Mouse (Mus musculus) lung, postnatal 0 days (tissue): ENCODE data around the gene Ppp1r9a. TPM values are rescaled to one million over a fixed set of nuclear protein-coding genes. Genes with fewer than 3 reads are reported as not detected.

Source experiments
- ATAC-seq: fragments of 200-750 bp; cut with Nextera tagmentation; 2 replicates; pipeline ENCODE4 v1.8.0; 2017; ENCODE audit warnings: moderate library complexity
- DNase-seq: peaks from one replicate; pipeline ENCODE4 v3.0.0-alpha.2; 2016; ENCODE audit warnings: low spot score
- H3K27ac ChIP-seq: fragments of 300-500 bp; sonication (generic); 2 replicates; pipeline ENCODE4 v1.5.1; 2014; ENCODE audit warnings: antibody characterized with exemption, mild to moderate bottlenecking, low read length, mixed read lengths
- H3K27me3 ChIP-seq: fragments of 300-500 bp; sonication (generic); replicated peaks from 2 replicates; pipeline ENCODE4 v1.6.1; 2014; ENCODE audit warnings: low read length, mixed read lengths; ENCODE audit not compliant: insufficient read depth
- H3K36me3 ChIP-seq: fragments of 300-500 bp; sonication (generic); 2 replicates; pipeline ENCODE4 v1.6.1; 2014; ENCODE audit warnings: low read length, mixed read lengths; ENCODE audit not compliant: insufficient read depth
- H3K4me1 ChIP-seq: fragments of 300-500 bp; sonication (generic); 2 replicates; pipeline ENCODE4 v1.6.1; 2014; ENCODE audit warnings: antibody characterized with exemption, low read depth, low read length, mixed read lengths; ENCODE audit not compliant: insufficient read depth
- H3K4me2 ChIP-seq: fragments of 300-500 bp; sonication (generic); replicated peaks from 2 replicates; pipeline ENCODE4 v1.6.1; 2014; ENCODE audit warnings: low read depth, mild to moderate bottlenecking, low read length, moderate library complexity, mixed read lengths
- H3K4me3 ChIP-seq: fragments of 300-500 bp; sonication (generic); 2 replicates; pipeline ENCODE4 v1.5.1; 2014; ENCODE audit warnings: low read depth, low read length
- H3K9ac ChIP-seq: fragments of 300-500 bp; sonication (generic); replicated peaks from 2 replicates; pipeline ENCODE4 v1.6.1; 2014; ENCODE audit warnings: low read depth, mild to moderate bottlenecking
- H3K9me3 ChIP-seq: fragments of 300-500 bp; sonication (generic); 2 replicates; pipeline ENCODE4 v1.6.1; 2016; ENCODE audit warnings: low read length, mixed read lengths
- CTCF ChIP-seq: IDR thresholded peaks from 2 replicates; pipeline ENCODE4 v1.5.1; 2016; ENCODE audit warnings: antibody characterized with exemption, mild to moderate bottlenecking
- EP300 ChIP-seq: IDR thresholded peaks from 2 replicates; pipeline ENCODE4 v1.6.1; 2016; ENCODE audit warnings: antibody characterized with exemption, mild to moderate bottlenecking, control low read depth
- WGBS: fragments of 180-500 bp; shearing (Covaris S2); extraction: QIAGEN DNeasy Blood & Tissue Kit; methylation state at CpG from one replicate; pipeline ENCODE4 v1.1.7; 2014; 5-methylcytosine and 5-hydroxymethylcytosine counted together
- polyA plus RNA-seq: library from polyadenylated mRNA; unstranded; fragments of >200 nt; fragmentation: Nextera tagmentation; extraction: Ambion mirVana; gene quantifications from 2 replicates; pipeline ENCODE4 v1.2.1, GENCODE M21; 2015

Ppp1r9a gene
- polyA plus RNA-seq, 1 experiment from 2014 or later, result 11.2 TPM

GRCm38 (mm10) chr6:5015173-5015572 is 112.5 kb downstream of the Ppp1r9a start:
- H3K9ac ChIP-seq, result no peak overlapping the region
- DNase-seq (no peak), ATAC-seq (no peak)
- no peaks in the 10 kb centered on the region for H3K27me3 ChIP-seq
- no peaks in the 10 kb centered on the region for H3K9me3 ChIP-seq
- no peak overlapping the region for H3K27ac ChIP-seq
- H3K4me1 ChIP-seq, result no peaks in the 10 kb centered on the region
- H3K4me3 ChIP-seq, result no peak overlapping the region
- H3K36me3 ChIP-seq, result no peaks in the 10 kb centered on the region
- no peak overlapping the region for H3K4me2 ChIP-seq
- WGBS, result 60% methylated on average over 2 of the region's 2 CpGs
- TF ChIP-seq CTCF (no peak), EP300 (no peak)

GRCm38 (mm10) chr6:5017945-5018511 is 115.3 kb downstream of the Ppp1r9a start:
- H3K9me3 ChIP-seq, result no peaks in the 10 kb centered on the region
- TF ChIP-seq EP300, result no peak
- TF ChIP-seq CTCF, result no peak
- ATAC-seq (no peak), DNase-seq (no peak)
- WGBS, result 68% methylated on average over 6 of the region's 6 CpGs
- H3K27ac ChIP-seq, result no peak overlapping the region
- no peaks in the 10 kb centered on the region for H3K4me1 ChIP-seq
- no peak overlapping the region for H3K9ac ChIP-seq
- H3K4me3 ChIP-seq, result no peak overlapping the region
- no peak overlapping the region for H3K4me2 ChIP-seq
- H3K27me3 ChIP-seq, result no peaks in the 10 kb centered on the region
- H3K36me3 ChIP-seq, result no peaks in the 10 kb centered on the region

GRCm38 (mm10) chr6:5019208-5019607 is 116.5 kb downstream of the Ppp1r9a start:
- Histone ChIP-seq H3K36me3 (no peaks in the 10 kb centered on the region), H3K27ac (no peak overlapping the region), H3K4me3 (no peak overlapping the region), H3K9me3 (no peaks in the 10 kb centered on the region), H3K4me1 (no peaks in the 10 kb centered on the region), H3K9ac (no peak overlapping the region), H3K4me2 (no peak overlapping the region), H3K27me3 (no peaks in the 10 kb centered on the region)
- WGBS, result 64% methylated on average over 5 of the region's 5 CpGs
- no peak for TF ChIP-seq CTCF
- no peak for TF ChIP-seq EP300
- no peak for ATAC-seq
- no peak for DNase-seq

- no peaks in the 10 kb centered on the region for H3K4me1 ChIP-seq
- 73% methylated on average over 2 of the region's 2 CpGs for WGBS
- no peaks in the 10 kb centered on the region for H3K9me3 ChIP-seq
- no peak for ATAC-seq
- no peaks in the 10 kb centered on the region for H3K36me3 ChIP-seq
- H3K27me3 ChIP-seq, result no peaks in the 10 kb centered on the region
- H3K27ac ChIP-seq, result no peak overlapping the region
- no peak overlapping the region for H3K4me3 ChIP-seq
- no peak for DNase-seq
- no peak overlapping the region for H3K9ac ChIP-seq
- no peak overlapping the region for H3K4me2 ChIP-seq
- no peak for TF ChIP-seq CTCF
- no peak for TF ChIP-seq EP300
Observed at GRCm38 (mm10) chr6:5019969-5020368, 117.3 kb downstream of the Ppp1r9a start.

- no peak overlapping the region for H3K9ac ChIP-seq
- H3K36me3 ChIP-seq, result no peaks in the 10 kb centered on the region
- no peaks in the 10 kb centered on the region for H3K4me1 ChIP-seq
- TF ChIP-seq EP300, result no peak
- TF ChIP-seq CTCF, result no peak
- WGBS, result 78% methylated on average over 1 of the region's 1 CpGs
- H3K9me3 ChIP-seq, result no peaks in the 10 kb centered on the region
- no peak overlapping the region for H3K27ac ChIP-seq
- no peak overlapping the region for H3K4me2 ChIP-seq
- H3K4me3 ChIP-seq, result no peak overlapping the region
- no peak for ATAC-seq
- DNase-seq, result no peak
- H3K27me3 ChIP-seq, result no peaks in the 10 kb centered on the region
Observed at GRCm38 (mm10) chr6:5020510-5020909, 117.8 kb downstream of the Ppp1r9a start.

- H3K36me3 ChIP-seq, result no peaks in the 10 kb centered on the region
- H3K27me3 ChIP-seq, result no peaks in the 10 kb centered on the region
- ATAC-seq, result no peak
- no peak overlapping the region for H3K4me2 ChIP-seq
- no peak for TF ChIP-seq EP300
- no peak for TF ChIP-seq CTCF
- WGBS, result 67% methylated on average over 5 of the region's 5 CpGs
- no peak overlapping the region for H3K4me3 ChIP-seq
- DNase-seq, result no peak
- no peaks in the 10 kb centered on the region for H3K4me1 ChIP-seq
- H3K9ac ChIP-seq, result no peak overlapping the region
- no peaks in the 10 kb centered on the region for H3K9me3 ChIP-seq
- no peak overlapping the region for H3K27ac ChIP-seq
Observed at GRCm38 (mm10) chr6:5022677-5023076, 120.0 kb downstream of the Ppp1r9a start.

GRCm38 (mm10) chr6:5024893-5025292 is 122.2 kb downstream of the Ppp1r9a start:
- ATAC-seq, result no peak
- no peak for TF ChIP-seq CTCF
- no peak for TF ChIP-seq EP300
- Histone ChIP-seq H3K9me3 (no peaks in the 10 kb centered on the region), H3K27ac (no peak overlapping the region), H3K4me3 (no peak overlapping the region), H3K27me3 (no peaks in the 10 kb centered on the region), H3K4me2 (no peak overlapping the region), H3K9ac (no peak overlapping the region), H3K4me1 (no peaks in the 10 kb centered on the region), H3K36me3 (no peaks in the 10 kb centered on the region)
- 90% methylated on average over 7 of the region's 7 CpGs for WGBS
- no peak for DNase-seq
